Mouse (Mus musculus) inflammation-experienced regulatory T-cells, adult 6 months (primary cell): ENCODE results near the gene Olfr1006. TPM values are rescaled to one million over a fixed set of nuclear protein-coding genes. Genes with fewer than 3 reads are reported as not detected.
"Not testable (repeated sequence)": the region's sequence is repeated elsewhere in the genome, so short reads cannot be mapped to it uniquely, and the experiment has no call there.

Experiments
- ATAC-seq: one replicate; pipeline ENCODE4 v1.8.0; 2017
- polyA plus RNA-seq, 3 experiments: library from polyadenylated mRNA; unstranded; fragments of 100-300 nt; shearing (Covaris generic); gene quantifications; one replicate each; pipeline ENCODE4 v1.2.1; 2017

Olfr1006 gene
- not detected for polyA plus RNA-seq

- ATAC-seq: no peak
Observed at GRCm38 (mm10) chr2:85678667-85679066, at the start of gene Olfr1006. Gene Olfr1006 (minus strand): TSS chr2:85678767.

- no peak for ATAC-seq
Observed at GRCm38 (mm10) chr2:85725793-85726192, 47.2 kb upstream of the Olfr1006 start.

- no peak for ATAC-seq
Observed at GRCm38 (mm10) chr2:85715119-85715518, 36.6 kb upstream of the Olfr1006 start, which contains the start of gene Olfr1009. Gene Olfr1009 (plus strand): TSS chr2:85715419.

GRCm38 (mm10) chr2:85711159-85711558 lies 32.6 kb upstream of the Olfr1006 start:
- no peak for ATAC-seq

- not testable (repeated sequence) for ATAC-seq
Observed at GRCm38 (mm10) chr2:85710680-85711079, 32.1 kb upstream of the Olfr1006 start.

GRCm38 (mm10) chr2:85689131-85689530 lies 10.6 kb upstream of the Olfr1006 start, which contains the start of gene Olfr1008:
Gene Olfr1008 (plus strand): TSS chr2:85689431.
- no peak for ATAC-seq

GRCm38 (mm10) chr2:85664355-85664754 lies 14.2 kb downstream of the Olfr1006 start, which contains the start of gene Olfr154:
Gene Olfr154 (minus strand): TSS chr2:85664455.
- not testable (repeated sequence) for ATAC-seq

GRCm38 (mm10) chr2:85650604-85651003 lies 28.0 kb downstream of the Olfr1006 start, which contains the start of gene Olfr1002:
Gene Olfr1002 (minus strand): TSS chr2:85650704.
- ATAC-seq: no peak

Other genes starting within 250 kb of the Olfr1006 start
- gene Olfr994, start 242.3 kb downstream of the Olfr1006 start, polyA plus RNA-seq: not detected
- gene Olfr995, start 235.1 kb downstream of the Olfr1006 start, polyA plus RNA-seq: not detected
- not detected for gene 4833423E24Rik, start 159.7 kb downstream of the Olfr1006 start, polyA plus RNA-seq
- gene Olfr996, start 99.6 kb downstream of the Olfr1006 start, polyA plus RNA-seq: not detected
- not detected for gene Olfr998, start 89.8 kb downstream of the Olfr1006 start, polyA plus RNA-seq
- not detected for gene Olfr1000, start 66.9 kb downstream of the Olfr1006 start, polyA plus RNA-seq
- not detected for gene Olfr1002, start 28.1 kb downstream of the Olfr1006 start, polyA plus RNA-seq
- gene Olfr154, start 14.3 kb downstream of the Olfr1006 start, polyA plus RNA-seq: not detected
- not detected for gene Olfr1008, start 10.7 kb upstream of the Olfr1006 start, polyA plus RNA-seq
- not detected for gene Olfr1009, start 36.7 kb upstream of the Olfr1006 start, polyA plus RNA-seq
- not detected for gene Olfr1012, start 84.0 kb upstream of the Olfr1006 start, polyA plus RNA-seq
- gene Olfr1013, start 88.3 kb upstream of the Olfr1006 start, polyA plus RNA-seq: not detected
- not detected for gene Olfr1014, start 93.9 kb upstream of the Olfr1006 start, polyA plus RNA-seq
- not detected for gene Olfr1015, start 103.2 kb upstream of the Olfr1006 start, polyA plus RNA-seq
- gene Olfr1016, start 123.8 kb upstream of the Olfr1006 start, polyA plus RNA-seq: not detected
- gene Olfr1018, start 139.7 kb upstream of the Olfr1006 start, polyA plus RNA-seq: not detected
- not detected for gene Olfr1019, start 166.7 kb upstream of the Olfr1006 start, polyA plus RNA-seq
- gene Olfr1020, start 168.3 kb upstream of the Olfr1006 start, polyA plus RNA-seq: not detected
- not detected for gene Olfr1022, start 189.8 kb upstream of the Olfr1006 start, polyA plus RNA-seq
- gene Olfr1023, start 206.9 kb upstream of the Olfr1006 start, polyA plus RNA-seq: not detected
- gene Olfr1024, start 226.3 kb upstream of the Olfr1006 start, polyA plus RNA-seq: not detected
- not detected for gene Olfr1025-ps1, start 236.4 kb upstream of the Olfr1006 start, polyA plus RNA-seq
- gene Olfr1026, start 242.8 kb upstream of the Olfr1006 start, polyA plus RNA-seq: not detected